Mouse (Mus musculus) embryonic fibroblast, embryonic 13.5 days (primary cell): ENCODE data around the gene Nabp1.

Source experiments
- CTCF ChIP-seq: IDR thresholded peaks from 2 replicates; pipeline ENCODE4 v1.5.1; 2011; ENCODE audit warnings: mild to moderate bottlenecking, control low read depth, low read length, moderate library complexity, borderline replicate concordance; ENCODE audit not compliant: insufficient read depth
- POLR2A ChIP-seq: IDR thresholded peaks from 2 replicates; pipeline ENCODE4 v1.6.1; 2011; ENCODE audit warnings: low read depth, mild to moderate bottlenecking, control low read depth, low read length, moderate library complexity

- peak; percentile 99 for TF ChIP-seq POLR2A
- peak; percentile 15; the same call in 1 of the 2 replicates for TF ChIP-seq CTCF
Measured at GRCm38 (mm10) chr1:51478262-51479026, at the start of gene Nabp1.
